Mouse (Mus musculus) spleen, adult 2 months (tissue): ENCODE measurements around the gene Traf7.

Experiments
- CTCF ChIP-seq: fragments of 200-500 bp; IDR thresholded peaks from 2 replicates; pipeline ENCODE4 v1.5.1; 2011; ENCODE audit warnings: mild to moderate bottlenecking, inconsistent platforms; ENCODE audit not compliant: insufficient read depth, insufficient read length, insufficient replicate concordance; ENCODE audit errors: extremely low read depth
- POLR2A ChIP-seq: fragments of 200-500 bp; IDR thresholded peaks from 2 replicates; pipeline ENCODE4 v1.6.1; 2011; ENCODE audit warnings: low read depth, low read length, inconsistent platforms

DNA sequence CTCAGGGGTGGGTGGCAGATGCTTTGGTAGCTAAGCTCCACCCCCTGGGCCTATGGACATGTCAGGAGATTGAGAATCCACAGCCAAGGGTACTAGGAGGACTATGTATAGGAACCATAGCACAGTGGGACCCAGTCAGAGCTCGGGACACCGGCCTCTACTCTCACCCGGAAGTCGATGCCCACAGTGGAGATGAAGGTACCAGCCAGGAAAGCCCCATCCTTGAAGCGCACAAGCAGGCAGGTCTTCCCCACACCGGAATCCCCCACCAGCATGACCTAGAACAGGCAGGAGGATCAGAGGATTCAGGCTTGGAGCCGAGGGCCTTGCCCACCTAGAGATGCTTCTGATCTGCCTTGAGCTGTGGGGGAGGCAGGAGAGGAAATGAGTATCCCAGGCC is 4.3 kb upstream of the Traf7 start:
- TF ChIP-seq POLR2A, result no peak
- no peak for TF ChIP-seq CTCF
